Mouse (Mus musculus): ENCODE results near the gene Wdr74. TPM values are rescaled to one million over a fixed set of nuclear protein-coding genes. Genes with fewer than 3 reads are reported as not detected.

Wdr74 gene
- polyA plus RNA-seq, 3 experiments from 2014 or later: 38.0 to 71.7 (median 66.5) TPM

Other genes with a start within 250 kb of the Wdr74 start
- not detected for gene Slc22a8, start 144.6 kb upstream of the Wdr74 start, polyA plus RNA-seq (2017; shearing (Covaris generic))
- not detected for gene Slc22a6, start 117.8 kb upstream of the Wdr74 start, polyA plus RNA-seq (2017; shearing (Covaris generic))
- not detected for gene Chrm1, start 72.0 kb upstream of the Wdr74 start, polyA plus RNA-seq (2017; shearing (Covaris generic))
- gene Slc3a2, start 12.5 kb upstream of the Wdr74 start, polyA plus RNA-seq (2017; shearing (Covaris generic)): 10 to 100 TPM; 60.5 to 74.4 (median 68.9) TPM
- gene 1700092M07Rik, start 4.9 kb downstream of the Wdr74 start, polyA plus RNA-seq (2017; shearing (Covaris generic)): 1 to 10 TPM in 1 of 3 experiments, not detected in 2; 1.8 TPM
- gene Stx5a, start 5.6 kb downstream of the Wdr74 start, polyA plus RNA-seq (2017; shearing (Covaris generic)): 100 to 1,000 TPM in 2 of 3 experiments, 10 to 100 TPM in 1; 91.6 to 140 (median 134) TPM
- 100 to 1,000 TPM; 130 to 193 (median 160) TPM for gene Nxf1, start 21.2 kb downstream of the Wdr74 start, polyA plus RNA-seq (2017; shearing (Covaris generic))
- 100 to 1,000 TPM in 2 of 3 experiments, 10 to 100 TPM in 1; 96.4 to 128 (median 119) TPM for gene Tmem223, start 35.2 kb downstream of the Wdr74 start, polyA plus RNA-seq (2017; shearing (Covaris generic))
- gene Tmem179b, start 38.6 kb downstream of the Wdr74 start, polyA plus RNA-seq (2017; shearing (Covaris generic)): 100 to 1,000 TPM; 109 to 112 (median 112) TPM
- gene Taf6l, start 50.6 kb downstream of the Wdr74 start, polyA plus RNA-seq (2017; shearing (Covaris generic)): 1 to 10 TPM; 4.4 to 6.9 (median 5.9) TPM
- gene Polr2g, start 62.8 kb downstream of the Wdr74 start, polyA plus RNA-seq (2017; shearing (Covaris generic)): 100 to 1,000 TPM; 186 to 196 (median 191) TPM
- 1 to 10 TPM; 2.1 to 3.0 (median 2.7) TPM for gene Zbtb3, start 66.7 kb downstream of the Wdr74 start, polyA plus RNA-seq (2017; shearing (Covaris generic))
- gene Ttc9c, start 83.5 kb downstream of the Wdr74 start, polyA plus RNA-seq (2017; shearing (Covaris generic)): 10 to 100 TPM; 38.6 to 60.1 (median 53.7) TPM
- gene Hnrnpul2, start 84.2 kb downstream of the Wdr74 start, polyA plus RNA-seq (2017; shearing (Covaris generic)): 1 to 10 TPM; 5.0 to 8.3 (median 5.9) TPM
- gene AC129217.1, start 93.9 kb downstream of the Wdr74 start, polyA plus RNA-seq (2017; shearing (Covaris generic)): not detected
- 100 to 1,000 TPM in 1 of 3 experiments, 10 to 100 TPM in 2; 81.9 to 106 (median 95.9) TPM for gene Bscl2, start 101.6 kb downstream of the Wdr74 start, polyA plus RNA-seq (2017; shearing (Covaris generic))
- 1 to 10 TPM in 2 of 3 experiments, under 1 TPM in 1; 0.72 to 3.3 (median 1.6) TPM for gene Gng3, start 103.4 kb downstream of the Wdr74 start, polyA plus RNA-seq (2017; shearing (Covaris generic))
- gene Lrrn4cl, start 114.9 kb downstream of the Wdr74 start, polyA plus RNA-seq (2017; shearing (Covaris generic)): under 1 TPM in 1 of 3 experiments, not detected in 2; 0.15 TPM
- 10 to 100 TPM; 56.1 to 63.1 (median 57.6) TPM for gene Ubxn1, start 135.7 kb downstream of the Wdr74 start, polyA plus RNA-seq (2017; shearing (Covaris generic))
- gene Uqcc3, start 145.1 kb downstream of the Wdr74 start, polyA plus RNA-seq (2017; shearing (Covaris generic)): 10 to 100 TPM; 78.4 to 90.3 (median 89.6) TPM
- 100 to 1,000 TPM in 1 of 3 experiments, 10 to 100 TPM in 2; 92.4 to 104 (median 94.7) TPM for gene Lbhd1, start 147.9 kb downstream of the Wdr74 start, polyA plus RNA-seq (2017; shearing (Covaris generic))
- not detected for gene Gm49403, start 148.1 kb downstream of the Wdr74 start, polyA plus RNA-seq (2017; shearing (Covaris generic))
- gene 1810009A15Rik, start 153.0 kb downstream of the Wdr74 start, polyA plus RNA-seq (2017; shearing (Covaris generic)): 100 to 1,000 TPM; 105 to 125 (median 114) TPM
- gene Gm49416, start 153.1 kb downstream of the Wdr74 start, polyA plus RNA-seq (2017; shearing (Covaris generic)): 1 to 10 TPM in 1 of 3 experiments, not detected in 2; 1.1 TPM
- gene Ints5, start 157.2 kb downstream of the Wdr74 start, polyA plus RNA-seq (2017; shearing (Covaris generic)): 10 to 100 TPM in 2 of 3 experiments, 1 to 10 TPM in 1; 8.5 to 11.9 (median 10.4) TPM
- gene Ganab, start 162.2 kb downstream of the Wdr74 start, polyA plus RNA-seq (2017; shearing (Covaris generic)): 10 to 100 TPM; 58.8 to 59.6 (median 59.4) TPM
- 10 to 100 TPM; 11.3 to 26.1 (median 20.0) TPM for gene B3gat3, start 184.5 kb downstream of the Wdr74 start, polyA plus RNA-seq (2017; shearing (Covaris generic))
- 10 to 100 TPM in 1 of 3 experiments, 1 to 10 TPM in 2; 3.2 to 22.7 (median 3.4) TPM for gene Rom1, start 193.5 kb downstream of the Wdr74 start, polyA plus RNA-seq (2017; shearing (Covaris generic))
- gene Eml3, start 193.7 kb downstream of the Wdr74 start, polyA plus RNA-seq (2017; shearing (Covaris generic)): 10 to 100 TPM; 20.3 to 25.7 (median 20.4) TPM
- gene Mta2, start 206.0 kb downstream of the Wdr74 start, polyA plus RNA-seq (2017; shearing (Covaris generic)): 10 to 100 TPM; 78.8 to 96.7 (median 81.2) TPM
- 10 to 100 TPM; 17.6 to 38.3 (median 35.3) TPM for gene Tut1, start 218.0 kb downstream of the Wdr74 start, polyA plus RNA-seq (2017; shearing (Covaris generic))
- gene Eef1g, start 231.2 kb downstream of the Wdr74 start, polyA plus RNA-seq (2017; shearing (Covaris generic)): 100 to 1,000 TPM; 465 to 725 (median 677) TPM